Mouse (Mus musculus) lung, adult 2 months (tissue): ENCODE measurements around the gene Vps18.

Source experiments
- CTCF ChIP-seq: fragments of 200-500 bp; IDR thresholded peaks from 2 replicates; pipeline ENCODE4 v1.5.1; 2011; ENCODE audit warnings: mild to moderate bottlenecking, low read length, control low read depth; ENCODE audit not compliant: insufficient read depth
- POLR2A ChIP-seq: fragments of 200-500 bp; IDR thresholded peaks from 2 replicates; pipeline ENCODE4 v1.6.1; 2011; ENCODE audit warnings: low read depth, mild to moderate bottlenecking, control low read depth, low read length, borderline replicate concordance; ENCODE audit errors: extremely low read depth

GRCm38 (mm10) chr2:119314742-119315310 lies 26.3 kb downstream of the Vps18 start:
- 0 out of 2 replicates have a peak, but pooled peaks have one; percentile 14 for TF ChIP-seq POLR2A
- TF ChIP-seq CTCF = no peak
